Mouse (Mus musculus) large intestine, adult 2 months (tissue): ENCODE results near the gene Zfp580. TPM values are rescaled to one million over a fixed set of nuclear protein-coding genes. Genes with fewer than 3 reads are reported as not detected.

Experiments
- DNase-seq: peaks from one replicate; pipeline ENCODE4 v3.0.0-alpha.2; 2012; ENCODE audit warnings: low read depth, low spot score
- WGBS: fragments of 180-500 bp; shearing (Covaris S2); methylation state at CpG from one replicate; pipeline ENCODE4 v1.1.7; 2018; 5-methylcytosine and 5-hydroxymethylcytosine counted together
- polyA plus RNA-seq: library from polyadenylated mRNA; depleted of rRNA; stranded (reverse); fragments of >200 nt; gene quantifications from 2 replicates; pipeline ENCODE4 v1.2.3, GENCODE M21; 2012

Zfp580 gene
- polyA plus RNA-seq, 1 experiment = 6.3 TPM

GRCm38 (mm10) chr7:5031496-5031895 lies 19.8 kb upstream of the Zfp580 start:
- WGBS = 92% methylated on average over 46 of the region's 46 CpGs
- no peak for DNase-seq

DNA sequence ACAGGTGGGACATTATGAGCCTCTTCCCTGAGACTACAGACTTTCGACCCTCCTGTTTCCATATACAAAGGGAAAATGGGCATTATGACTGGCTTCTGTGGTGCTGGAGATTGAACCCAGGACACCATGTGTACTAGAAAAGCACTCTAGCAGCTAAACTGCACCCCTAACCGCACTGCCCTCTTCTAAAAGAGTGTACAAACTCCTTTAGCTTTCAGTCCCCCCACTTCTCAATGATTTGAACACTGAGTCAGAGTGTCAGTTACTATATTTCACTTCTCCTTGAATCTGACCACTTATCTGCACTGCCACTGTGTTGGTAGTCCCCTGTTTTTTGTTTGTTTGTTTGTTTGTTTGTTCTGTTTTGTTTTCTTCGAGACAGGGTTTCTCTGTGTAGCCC lies 17.5 kb upstream of the Zfp580 start, which contains the start of gene 4632433K11Rik:
Gene 4632433K11Rik, plus strand, starts transcription at position 301 of the 400 bp plus-strand sequence.
- 84% methylated on average over 3 of the region's 3 CpGs for WGBS
- no peak for DNase-seq

- WGBS = 96% methylated on average over 17 of the region's 17 CpGs
- DNase-seq = no peak
These were observed 15.7 kb upstream of the Zfp580 start for GRCm38 (mm10) chr7:5035628-5036027.

DNA sequence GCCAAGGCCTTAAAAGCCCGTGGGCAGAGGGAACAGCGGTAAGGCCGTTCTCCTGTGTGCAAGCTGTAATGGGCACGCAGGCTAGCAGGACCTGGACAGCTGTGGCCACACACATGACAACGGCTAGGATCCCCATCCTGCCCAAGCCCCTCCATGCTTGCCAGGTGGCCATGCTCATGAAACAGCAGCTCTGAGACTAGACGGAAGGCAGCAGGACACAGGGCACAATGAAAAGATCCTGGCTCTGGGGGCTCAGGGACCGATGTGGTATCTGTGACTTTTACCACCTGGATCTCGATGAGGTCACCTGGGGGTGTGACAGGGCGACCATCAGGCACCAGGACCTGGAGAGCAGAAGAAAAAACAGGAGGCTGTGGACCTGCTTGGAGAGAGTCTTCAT lies 15.2 kb upstream of the Zfp580 start:
- DNase-seq = no peak
- 91% methylated on average over 9 of the region's 9 CpGs for WGBS

GRCm38 (mm10) chr7:5037026-5037425 lies 14.3 kb upstream of the Zfp580 start:
- 94% methylated on average over 7 of the region's 7 CpGs for WGBS
- DNase-seq = no peak

GRCm38 (mm10) chr7:5037467-5037866 lies 13.9 kb upstream of the Zfp580 start:
- 79% methylated on average over 8 of the region's 8 CpGs for WGBS
- no peak for DNase-seq

- WGBS = under 1% methylated on average over 48 of the region's 48 CpGs
- peak; percentile 68 for DNase-seq
These were observed 13.1 kb upstream of the Zfp580 start, which contains the start of gene Zfp784 for GRCm38 (mm10) chr7:5038109-5038732. TSS of gene Zfp784 (minus strand) at chr7:5038446.

DNA sequence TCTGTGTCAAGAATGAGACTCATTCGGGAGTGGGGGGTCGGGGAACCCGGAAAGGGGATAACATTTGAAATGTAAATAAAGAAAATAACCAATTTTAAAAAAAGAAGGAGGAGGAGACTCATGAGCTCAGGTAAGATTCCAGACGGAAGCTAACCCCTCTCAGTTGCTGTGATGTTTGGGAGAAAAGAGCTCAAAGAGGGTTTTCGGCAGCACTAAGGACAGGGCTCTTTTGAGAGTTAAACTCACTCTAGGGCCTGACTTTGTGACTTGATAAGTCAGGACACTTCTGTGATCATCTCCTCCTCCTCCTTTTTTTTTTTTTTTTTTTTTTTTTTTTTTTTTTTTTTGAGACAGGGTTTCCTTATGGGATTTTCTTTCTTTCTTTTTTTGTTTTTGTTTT lies 12.4 kb upstream of the Zfp580 start:
- DNase-seq = no peak
- 13% methylated on average over 5 of the region's 5 CpGs for WGBS

- WGBS = 88% methylated on average over 2 of the region's 2 CpGs
- DNase-seq = no peak
These were observed 6.4 kb upstream of the Zfp580 start for GRCm38 (mm10) chr7:5044981-5045380.

- DNase-seq = no peak
- WGBS = 74% methylated on average over 2 of the region's 2 CpGs
These were observed 5.2 kb upstream of the Zfp580 start for GRCm38 (mm10) chr7:5046112-5046511.

DNA sequence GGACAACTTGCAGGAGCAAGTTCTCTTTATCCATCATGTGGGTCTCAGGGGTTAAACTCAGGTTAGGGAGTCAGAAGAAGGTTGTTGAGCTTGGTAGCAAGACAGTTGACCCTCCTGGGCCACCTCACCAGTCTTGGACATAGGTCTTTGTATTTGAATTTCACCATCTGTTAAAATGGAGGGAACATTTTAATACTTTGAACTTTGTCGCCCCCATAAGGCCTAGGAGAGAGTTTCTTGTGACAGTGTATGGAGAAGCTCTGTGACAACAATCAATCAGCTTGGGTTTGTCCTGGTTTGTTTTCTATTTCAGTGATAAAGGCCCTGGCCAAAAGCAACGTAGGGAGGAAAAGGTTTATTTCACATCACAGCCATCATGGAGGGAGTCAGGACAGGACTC lies 4.0 kb upstream of the Zfp580 start:
- WGBS = 20% methylated on average over 2 of the region's 2 CpGs
- DNase-seq = no peak

GRCm38 (mm10) chr7:5052438-5052837 lies 1.1 kb downstream of the Zfp580 start:
- no peak for DNase-seq
- 4% methylated on average over 12 of the region's 12 CpGs for WGBS

DNA sequence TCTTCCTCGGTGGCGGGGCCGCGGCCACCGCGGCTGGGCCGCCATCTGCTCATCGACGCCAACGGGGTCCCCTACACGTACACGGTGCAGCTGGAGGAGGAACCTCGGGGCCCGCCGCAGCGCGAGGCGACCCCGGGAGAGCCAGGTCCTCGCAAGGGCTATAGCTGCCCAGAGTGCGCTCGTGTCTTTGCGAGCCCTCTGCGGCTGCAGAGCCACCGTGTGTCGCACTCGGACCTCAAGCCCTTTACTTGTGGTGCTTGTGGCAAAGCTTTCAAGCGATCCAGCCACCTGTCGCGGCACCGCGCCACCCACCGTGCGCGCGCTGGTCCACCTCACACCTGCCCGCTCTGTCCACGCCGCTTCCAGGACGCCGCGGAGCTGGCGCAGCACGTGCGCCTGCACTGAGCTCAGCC lies 1.6 kb downstream of the Zfp580 start:
- 7% methylated on average over 45 of the region's 45 CpGs for WGBS
- DNase-seq = no peak

- DNase-seq = no peak
- WGBS = 17% methylated on average over 32 of the region's 32 CpGs
These were observed 2.3 kb downstream of the Zfp580 start for GRCm38 (mm10) chr7:5053456-5054179.

DNA sequence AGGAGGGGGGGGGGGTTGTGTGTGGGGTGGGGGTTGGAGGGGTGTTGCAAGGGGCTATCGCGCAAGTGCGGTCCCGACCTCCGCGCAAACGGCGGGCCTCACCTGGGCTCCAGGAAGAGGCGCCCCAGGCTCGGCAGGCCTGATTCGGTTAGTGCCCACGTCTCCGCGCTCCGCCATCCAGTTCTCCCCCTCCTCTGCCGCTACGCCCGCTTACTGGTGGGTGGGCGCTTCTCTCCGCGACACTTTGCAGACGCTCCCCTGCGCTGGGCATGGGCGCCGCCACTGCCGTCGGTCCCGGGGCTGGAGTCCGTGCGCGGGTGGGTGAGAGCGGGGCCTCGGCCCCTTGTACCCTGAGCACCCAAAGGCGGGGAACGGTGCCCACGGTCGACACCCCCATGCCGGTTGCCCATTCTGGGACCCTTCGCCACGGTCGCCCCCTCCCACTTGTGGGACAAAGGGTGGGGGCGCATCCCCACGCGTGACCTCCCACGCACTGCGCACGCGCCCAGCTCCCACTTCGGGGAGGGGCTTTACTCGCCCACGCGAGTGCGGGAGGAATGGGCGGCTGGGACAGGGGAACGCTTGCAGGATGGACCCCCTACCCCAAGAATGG lies 5.4 kb downstream of the Zfp580 start:
- 6% methylated on average over 55 of the region's 55 CpGs for WGBS
- no peak for DNase-seq

GRCm38 (mm10) chr7:5057381-5057780 lies 6.0 kb downstream of the Zfp580 start:
- WGBS = 37% methylated on average over 8 of the region's 8 CpGs
- no peak for DNase-seq

GRCm38 (mm10) chr7:5057804-5058203 lies 6.5 kb downstream of the Zfp580 start:
- no peak for DNase-seq
- 45% methylated on average over 11 of the region's 11 CpGs for WGBS

GRCm38 (mm10) chr7:5058631-5059030 lies 7.3 kb downstream of the Zfp580 start:
- no peak for DNase-seq
- WGBS = 100% methylated on average over 1 of the region's 1 CpGs

GRCm38 (mm10) chr7:5059421-5059820 lies 8.1 kb downstream of the Zfp580 start:
- no peak for DNase-seq
- 94% methylated on average over 12 of the region's 12 CpGs for WGBS

GRCm38 (mm10) chr7:5060239-5060731 lies 8.9 kb downstream of the Zfp580 start:
- DNase-seq = no peak
- 2% methylated on average over 27 of the region's 27 CpGs for WGBS
